Mouse (Mus musculus) liver, embryonic 16.5 days (tissue): ENCODE results near the gene Kcnmb3. TPM values are rescaled to one million over a fixed set of nuclear protein-coding genes. Genes with fewer than 3 reads are reported as not detected.

ENCODE experiments used
- ATAC-seq: fragments of 200-750 bp; cut with Nextera tagmentation; 2 replicates; pipeline ENCODE4 v1.8.0; 2017; ENCODE audit warnings: low read depth, mild to moderate bottlenecking, moderate number of reproducible peaks, moderate library complexity
- H3K27ac ChIP-seq: fragments of 300-500 bp; sonication (generic); 2 replicates; pipeline ENCODE4 v1.5.1; 2014; ENCODE audit warnings: mild to moderate bottlenecking, low read length
- H3K27me3 ChIP-seq: fragments of 300-500 bp; sonication (generic); 2 replicates; pipeline ENCODE4 v1.6.1; 2014; ENCODE audit warnings: low read depth, low read length, mixed read lengths; ENCODE audit not compliant: control insufficient read depth, insufficient read depth
- H3K36me3 ChIP-seq: fragments of 300-500 bp; sonication (generic); 2 replicates; pipeline ENCODE4 v1.6.1; 2014; ENCODE audit warnings: mild to moderate bottlenecking; ENCODE audit not compliant: control insufficient read depth, insufficient read depth
- H3K4me1 ChIP-seq: fragments of 300-500 bp; sonication (generic); 2 replicates; pipeline ENCODE4 v1.6.1; 2014; ENCODE audit warnings: low read depth, low read length, mixed read lengths; ENCODE audit not compliant: control insufficient read depth
- H3K4me2 ChIP-seq: fragments of 300-500 bp; sonication (generic); 2 replicates; pipeline ENCODE4 v1.6.1; 2014; ENCODE audit warnings: low read depth, low read length, mixed read lengths
- H3K4me3 ChIP-seq: fragments of 300-500 bp; sonication (generic); 2 replicates; pipeline ENCODE4 v1.5.1; 2014; ENCODE audit warnings: low read depth, mild to moderate bottlenecking, low read length
- H3K9ac ChIP-seq: fragments of 300-500 bp; sonication (generic); 2 replicates; pipeline ENCODE4 v1.6.1; 2014; ENCODE audit warnings: low read depth, low read length
- H3K9me3 ChIP-seq: fragments of 300-500 bp; sonication (generic); replicated peaks from 2 replicates; pipeline ENCODE4 v1.6.1; 2016; ENCODE audit warnings: low read length; ENCODE audit not compliant: control insufficient read depth
- WGBS: fragments of 180-500 bp; shearing (Covaris S2); extraction: QIAGEN DNeasy Blood & Tissue Kit; methylation state at CpG from one replicate; pipeline ENCODE4 v1.1.7; 2014; ENCODE audit not compliant: insufficient replicate concordance; 5-methylcytosine and 5-hydroxymethylcytosine counted together
- polyA plus RNA-seq: library from polyadenylated mRNA; unstranded; fragments of >200 nt; fragmentation: Nextera tagmentation; extraction: Ambion mirVana; gene quantifications from 2 replicates; pipeline ENCODE4 v1.2.1, GENCODE M21; 2015

Kcnmb3 gene
- polyA plus RNA-seq, 1 experiment from 2014 or later: not detected

GRCm38 (mm10) chr3:32459777-32460176 is 32.3 kb downstream of the Kcnmb3 start:
- no peak for ATAC-seq
- H3K4me1 ChIP-seq: no peaks in the 10 kb centered on the region
- H3K9ac ChIP-seq: no peak overlapping the region
- peaks cover 29% of the 10 kb centered on the region for H3K36me3 ChIP-seq
- no peak overlapping the region for H3K27ac ChIP-seq
- H3K27me3 ChIP-seq: no peaks in the 10 kb centered on the region
- no peaks in the 10 kb centered on the region for H3K9me3 ChIP-seq
- no peak overlapping the region for H3K4me3 ChIP-seq
- H3K4me2 ChIP-seq: no peak overlapping the region
- WGBS: 69% methylated on average over 4 of the region's 4 CpGs

- H3K36me3 ChIP-seq: peaks cover 22% of the 10 kb centered on the region
- no peak overlapping the region for H3K9ac ChIP-seq
- 78% methylated on average over 11 of the region's 11 CpGs for WGBS
- H3K4me2 ChIP-seq: no peak overlapping the region
- H3K9me3 ChIP-seq: no peaks in the 10 kb centered on the region
- no peaks in the 10 kb centered on the region for H3K4me1 ChIP-seq
- H3K27me3 ChIP-seq: no peaks in the 10 kb centered on the region
- no peak for ATAC-seq
- no peak overlapping the region for H3K4me3 ChIP-seq
- no peak overlapping the region for H3K27ac ChIP-seq
Measured at GRCm38 (mm10) chr3:32454329-32455021, 37.6 kb downstream of the Kcnmb3 start.

DNA sequence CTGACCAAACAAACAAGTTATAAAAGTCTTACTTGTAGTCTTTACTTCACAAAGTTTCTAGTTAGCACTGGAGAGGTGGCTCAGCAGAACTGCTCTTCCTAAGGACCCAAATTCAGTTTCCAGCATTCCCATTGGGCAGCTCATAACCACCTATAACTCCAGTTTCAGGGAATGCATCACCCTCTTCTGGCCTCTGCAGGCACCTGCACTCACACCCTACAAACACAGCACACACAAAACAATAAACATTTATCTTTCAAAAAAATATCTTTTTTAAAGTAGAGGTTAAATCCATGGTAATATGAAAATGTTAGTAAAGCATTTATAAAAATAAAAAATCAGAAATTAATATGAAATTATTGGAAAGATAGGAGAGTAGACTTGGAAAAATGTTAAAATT is 50.3 kb downstream of the Kcnmb3 start:
- Histone ChIP-seq H3K9ac (no peak overlapping the region), H3K36me3 (peaks cover 27% of the 10 kb centered on the region), H3K27ac (no peak overlapping the region), H3K4me1 (no peaks in the 10 kb centered on the region), H3K27me3 (no peaks in the 10 kb centered on the region), H3K9me3 (no peaks in the 10 kb centered on the region), H3K4me2 (no peak overlapping the region), H3K4me3 (no peak overlapping the region)
- ATAC-seq: no peak

GRCm38 (mm10) chr3:32438716-32439115 is 53.3 kb downstream of the Kcnmb3 start:
- 74% methylated on average over 4 of the region's 4 CpGs for WGBS
- H3K36me3 ChIP-seq: peaks cover 27% of the 10 kb centered on the region

GRCm38 (mm10) chr3:32437820-32438219 is 54.2 kb downstream of the Kcnmb3 start:
- Histone ChIP-seq H3K4me2 (no peak overlapping the region), H3K9ac (no peak overlapping the region), H3K27ac (no peak overlapping the region), H3K9me3 (no peaks in the 10 kb centered on the region), H3K36me3 (peaks cover 24% of the 10 kb centered on the region), H3K27me3 (no peaks in the 10 kb centered on the region), H3K4me3 (no peak overlapping the region), H3K4me1 (no peaks in the 10 kb centered on the region)
- WGBS: 87% methylated on average over 6 of the region's 6 CpGs
- ATAC-seq: no peak

More at GRCm38 (mm10) chr3:32438716-32439115, 53.3 kb downstream of the Kcnmb3 start:
- no peaks in the 10 kb centered on the region for H3K4me1 ChIP-seq
- no peak overlapping the region for H3K27ac ChIP-seq
- no peak overlapping the region for H3K4me3 ChIP-seq
- H3K9ac ChIP-seq: no peak overlapping the region
- no peaks in the 10 kb centered on the region for H3K9me3 ChIP-seq
- ATAC-seq: no peak
- H3K4me2 ChIP-seq: no peak overlapping the region
- no peaks in the 10 kb centered on the region for H3K27me3 ChIP-seq

DNA sequence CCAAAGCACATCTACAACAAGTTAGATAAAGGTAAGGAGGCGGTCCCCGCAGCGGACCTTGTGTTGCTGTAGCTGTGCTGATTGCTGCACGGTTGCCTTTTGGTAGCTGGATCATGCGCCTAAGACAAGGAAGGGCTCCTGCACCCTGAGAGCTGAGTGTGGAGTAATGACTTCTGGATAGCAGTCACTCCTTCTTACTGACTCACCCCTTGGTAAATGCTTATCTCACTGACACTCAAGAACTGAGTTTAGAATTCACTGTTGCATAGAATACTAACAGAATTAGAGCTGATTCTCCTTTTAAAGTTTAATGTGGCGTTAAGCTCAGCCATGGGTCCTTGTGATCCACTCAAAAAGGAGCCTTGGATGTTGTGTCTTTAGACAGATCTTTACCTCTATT is 54.7 kb downstream of the Kcnmb3 start:
- Histone ChIP-seq H3K4me1 (no peaks in the 10 kb centered on the region), H3K4me3 (no peak overlapping the region), H3K36me3 (peaks cover 24% of the 10 kb centered on the region), H3K27me3 (no peaks in the 10 kb centered on the region), H3K4me2 (no peak overlapping the region), H3K27ac (no peak overlapping the region), H3K9me3 (no peaks in the 10 kb centered on the region), H3K9ac (no peak overlapping the region)
- no peak for ATAC-seq
- 82% methylated on average over 6 of the region's 6 CpGs for WGBS

- no peaks in the 10 kb centered on the region for H3K4me1 ChIP-seq
- WGBS: 76% methylated on average over 11 of the region's 11 CpGs
- no peak overlapping the region for H3K4me3 ChIP-seq
- no peak overlapping the region for H3K4me2 ChIP-seq
- no peak for ATAC-seq
- no peak overlapping the region for H3K9ac ChIP-seq
- H3K9me3 ChIP-seq: no peaks in the 10 kb centered on the region
- no peak overlapping the region for H3K27ac ChIP-seq
- peaks cover 17% of the 10 kb centered on the region; the same call in 1 of the 2 replicates for H3K36me3 ChIP-seq
- no peaks in the 10 kb centered on the region for H3K27me3 ChIP-seq
Measured at GRCm38 (mm10) chr3:32436101-32436500, 55.9 kb downstream of the Kcnmb3 start.

DNA sequence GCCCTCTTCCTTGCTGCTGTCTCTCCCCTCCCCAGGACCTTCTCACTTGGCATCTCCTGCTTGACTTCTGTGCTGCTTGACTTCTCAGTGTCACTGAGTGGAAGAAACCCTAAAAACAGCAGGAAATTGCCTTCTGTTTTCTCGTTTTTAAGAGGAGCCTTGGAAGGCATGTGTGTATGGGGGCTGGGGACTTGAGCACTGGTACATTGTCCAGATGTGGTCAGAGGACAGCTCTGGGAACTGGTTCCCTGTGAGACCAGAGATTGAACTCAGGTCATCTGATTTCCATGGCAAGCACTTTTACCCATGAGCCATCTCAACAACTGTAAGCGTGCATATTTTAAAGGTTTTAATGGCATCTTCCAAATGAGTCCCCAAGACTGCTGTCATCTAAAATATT is 58.0 kb downstream of the Kcnmb3 start:
- Histone ChIP-seq H3K4me1 (no peaks in the 10 kb centered on the region), H3K4me3 (no peak overlapping the region), H3K9ac (no peak overlapping the region), H3K36me3 (peaks cover 8% of the 10 kb centered on the region; the same call in 1 of the 2 replicates), H3K27me3 (no peaks in the 10 kb centered on the region), H3K27ac (no peak overlapping the region), H3K4me2 (no peak overlapping the region), H3K9me3 (no peaks in the 10 kb centered on the region)
- ATAC-seq: no peak
- 54% methylated on average over 2 of the region's 2 CpGs for WGBS

- H3K27me3 ChIP-seq: no peaks in the 10 kb centered on the region
- H3K9ac ChIP-seq: no peak overlapping the region
- H3K27ac ChIP-seq: no peak overlapping the region
- no peaks in the 10 kb centered on the region; the same call in 1 of the 2 replicates for H3K4me1 ChIP-seq
- no peaks in the 10 kb centered on the region for H3K36me3 ChIP-seq
- no peak overlapping the region for H3K4me2 ChIP-seq
- ATAC-seq: no peak
- H3K4me3 ChIP-seq: no peak overlapping the region
- no peaks in the 10 kb centered on the region for H3K9me3 ChIP-seq
- 61% methylated on average over 2 of the region's 2 CpGs for WGBS
Measured at GRCm38 (mm10) chr3:32430394-32430793, 61.6 kb downstream of the Kcnmb3 start.
